7 mouse cellular contexts compared by ENCODE assay signal in genomic region chr15:89150041-89150390, GRCm38 (mm10). TPM values are rescaled to one million over a fixed set of nuclear protein-coding genes. Genes with fewer than 3 reads are reported as not detected.
A peak's percentile ranks its signal among the peaks of the same experiment; 100 is the strongest.
DNase-seq lines count a peak whose midpoint lies in the region; ATAC-seq and TF ChIP-seq lines count a peak whose summit lies in the region.

No protein-coding gene starts in this region.

- H3K9me3 ChIP-seq in E14TG2a.4 (ENCODE audit: low read length) = no peaks in the 10 kb centered on the region
- H3K9me3 ChIP-seq in forebrain, embryonic 13.5 days (replicated peaks) = no peaks in the 10 kb centered on the region
- H3K9me3 ChIP-seq in kidney, postnatal 0 days (replicated peaks; ENCODE audit: low read length) = no peaks in the 10 kb centered on the region
- H3K9me3 ChIP-seq in midbrain, embryonic 13.5 days = no peaks in the 10 kb centered on the region

- peaks cover 42% of the 10 kb centered on the region for H3K27me3 ChIP-seq in E14TG2a.4 (ENCODE audit: insufficient read depth, low read length)
- H3K27me3 ChIP-seq in forebrain, embryonic 13.5 days = no peaks in the 10 kb centered on the region
- H3K27me3 ChIP-seq in kidney, postnatal 0 days (ENCODE audit: insufficient read depth, low read length) = peaks cover 5% of the 10 kb centered on the region; the same call in 1 of the 2 replicates
- H3K27me3 ChIP-seq in midbrain, embryonic 13.5 days = 0 out of 2 replicates have a peak, but pooled peaks cover 5% of the 10 kb centered on the region

- peaks cover 27% of the 10 kb centered on the region for H3K36me3 ChIP-seq in E14TG2a.4 (ENCODE audit: insufficient read depth, low read length)
- peaks cover 30% of the 10 kb centered on the region for H3K36me3 ChIP-seq in forebrain, embryonic 13.5 days (ENCODE audit: poor library complexity, severe bottlenecking)
- peaks cover 5% of the 10 kb centered on the region; the same call in 1 of the 2 replicates for H3K36me3 ChIP-seq in kidney, postnatal 0 days (ENCODE audit: insufficient read depth, low read length)
- peaks cover 28% of the 10 kb centered on the region for H3K36me3 ChIP-seq in midbrain, embryonic 13.5 days

- peak overlapping the region; percentile 89; the same call in 1 of the 2 replicates for H3K27ac ChIP-seq in forebrain, embryonic 13.5 days
- no peak overlapping the region for H3K27ac ChIP-seq in kidney, postnatal 0 days
- H3K27ac ChIP-seq in midbrain, embryonic 13.5 days = peak overlapping the region; percentile 92

- H3K9ac ChIP-seq in forebrain, embryonic 13.5 days = peak overlapping the region; percentile 88
- peak overlapping the region; percentile 64 for H3K9ac ChIP-seq in kidney, postnatal 0 days (ENCODE audit: low read depth, low read length)
- H3K9ac ChIP-seq in midbrain, embryonic 13.5 days (replicated peaks) = peak overlapping the region; percentile 94

- H3K4me3 ChIP-seq in E14TG2a.4 (replicated peaks; ENCODE audit: low read length) = peak overlapping the region; percentile 84
- peak overlapping the region; percentile 75 for H3K4me3 ChIP-seq in forebrain, embryonic 13.5 days
- H3K4me3 ChIP-seq in kidney, postnatal 0 days (replicated peaks; ENCODE audit: low read depth, low read length) = peak overlapping the region; percentile 47
- peak overlapping the region; percentile 78 for H3K4me3 ChIP-seq in midbrain, embryonic 13.5 days (replicated peaks)

- DNase-seq in 3T3-L1 (ENCODE audit: low read depth, low spot score) = peak; percentile 55
- DNase-seq in kidney, postnatal 0 days (ENCODE audit: low spot score) = peak; percentile 61
- DNase-seq in cerebellum, adult 8-10 months = no peak
- DNase-seq in layer of hippocampus, adult 11-12 months (ENCODE audit: low spot score) = no peak

- ATAC-seq in forebrain, embryonic 13.5 days = no peak
- ATAC-seq in kidney, postnatal 0 days (replicated peaks; ENCODE audit: low FRiP score, low read depth) = no peak
- no peak for ATAC-seq in midbrain, embryonic 13.5 days

- peak overlapping the region; percentile 78 for H3K4me2 ChIP-seq in forebrain, embryonic 13.5 days
- peak overlapping the region; percentile 89 for H3K4me2 ChIP-seq in kidney, postnatal 0 days (ENCODE audit: low read length)
- H3K4me2 ChIP-seq in midbrain, embryonic 13.5 days (replicated peaks) = peak overlapping the region; percentile 81

- 2% methylated on average over 13 of the region's 13 CpGs for WGBS in forebrain, embryonic 13.5 days
- WGBS in kidney, postnatal 0 days = 2% methylated on average over 13 of the region's 13 CpGs
- 4% methylated on average over 13 of the region's 13 CpGs for WGBS in midbrain, embryonic 13.5 days

- H3K4me1 ChIP-seq in E14TG2a.4 (replicated peaks; ENCODE audit: low read depth, low read length) = peaks cover 86% of the 10 kb centered on the region
- H3K4me1 ChIP-seq in forebrain, embryonic 13.5 days = peaks cover 50% of the 10 kb centered on the region
- peaks cover 28% of the 10 kb centered on the region for H3K4me1 ChIP-seq in kidney, postnatal 0 days (replicated peaks; ENCODE audit: insufficient read depth, low read length)
- H3K4me1 ChIP-seq in midbrain, embryonic 13.5 days (replicated peaks) = peaks cover 52% of the 10 kb centered on the region

- no peak for TF ChIP-seq CTCF in E14TG2a.4 (conservative IDR thresholded peaks at IDR 0.05; ENCODE audit: low read length)
- no peak for TF ChIP-seq CTCF in kidney, postnatal 0 days (IDR thresholded peaks at IDR 0.05; ENCODE audit: low read depth)

RNA-seq across cellular contexts. Expression of gene Mapk11, which starts 0.6 kb away (rescaled TPM):
- polyA plus RNA-seq in forebrain, embryonic 13.5 days (2015; fragmentation: Nextera tagmentation; extraction: Ambion mirVana) = 43.0 and 45.5 TPM in 2 replicates
- polyA plus RNA-seq in kidney, postnatal 0 days (2015; fragmentation: Nextera tagmentation; extraction: Ambion mirVana) = 7.5 and 9.3 TPM in 2 replicates
- 39.8 and 44.2 TPM in 2 replicates for polyA plus RNA-seq in midbrain, embryonic 13.5 days (2015; fragmentation: Nextera tagmentation; extraction: Ambion mirVana)

RNA-seq across cellular contexts. Expression of gene Mapk12, which starts 9.5 kb away (rescaled TPM):
- 9.1 and 11.7 TPM in 2 replicates for polyA plus RNA-seq in forebrain, embryonic 13.5 days (2015; fragmentation: Nextera tagmentation; extraction: Ambion mirVana)
- 12.3 and 13.5 TPM in 2 replicates for polyA plus RNA-seq in kidney, postnatal 0 days (2015; fragmentation: Nextera tagmentation; extraction: Ambion mirVana)
- 8.2 TPM in 2 replicates for polyA plus RNA-seq in midbrain, embryonic 13.5 days (2015; fragmentation: Nextera tagmentation; extraction: Ambion mirVana)

RNA-seq across cellular contexts. Expression of gene Hdac10, which starts 21.5 kb away (rescaled TPM):
- polyA plus RNA-seq in forebrain, embryonic 13.5 days (2015; fragmentation: Nextera tagmentation; extraction: Ambion mirVana) = 22.3 and 25.4 TPM in 2 replicates
- 12.8 and 13.2 TPM in 2 replicates for polyA plus RNA-seq in kidney, postnatal 0 days (2015; fragmentation: Nextera tagmentation; extraction: Ambion mirVana)
- polyA plus RNA-seq in midbrain, embryonic 13.5 days (2015; fragmentation: Nextera tagmentation; extraction: Ambion mirVana) = 25.0 and 26.0 TPM in 2 replicates

RNA-seq across cellular contexts. Expression of gene Tubgcp6, which starts 27.1 kb away (rescaled TPM):
- 16.8 and 19.8 TPM in 2 replicates for polyA plus RNA-seq in forebrain, embryonic 13.5 days (2015; fragmentation: Nextera tagmentation; extraction: Ambion mirVana)
- 6.6 and 7.4 TPM in 2 replicates for polyA plus RNA-seq in kidney, postnatal 0 days (2015; fragmentation: Nextera tagmentation; extraction: Ambion mirVana)
- 17.4 and 19.9 TPM in 2 replicates for polyA plus RNA-seq in midbrain, embryonic 13.5 days (2015; fragmentation: Nextera tagmentation; extraction: Ambion mirVana)

RNA-seq across cellular contexts. Expression of gene Plxnb2, which starts 30.6 kb away (rescaled TPM):
- 101 and 130 TPM in 2 replicates for polyA plus RNA-seq in forebrain, embryonic 13.5 days (2015; fragmentation: Nextera tagmentation; extraction: Ambion mirVana)
- polyA plus RNA-seq in kidney, postnatal 0 days (2015; fragmentation: Nextera tagmentation; extraction: Ambion mirVana) = 126 and 130 TPM in 2 replicates
- 102 and 115 TPM in 2 replicates for polyA plus RNA-seq in midbrain, embryonic 13.5 days (2015; fragmentation: Nextera tagmentation; extraction: Ambion mirVana)

Comparison
In these comparisons a context has a peak if more than half of its experiments do, and no peak if none do; other contexts are left out.
1. DNase-seq: peak in 3T3-L1 (single experiment) and kidney, postnatal 0 days (single experiment); none in cerebellum, adult 8-10 months (single experiment) and layer of hippocampus, adult 11-12 months (single experiment).
2. Peak in every context shown above with its lines, with median percentiles within 50 percentile points of each other: H3K4me3 ChIP-seq, H3K4me2 ChIP-seq and H3K9ac ChIP-seq.